Mouse (Mus musculus) E14TG2a.4 (cell line): ENCODE data around the gene Atf4.
A peak's percentile ranks its signal among the peaks of the same experiment; 100 is the strongest.

Experiments
- CTCF ChIP-seq: conservative IDR thresholded peaks from 2 replicates; pipeline ENCODE4 v1.5.1; 2014; ENCODE audit warnings: low read length
- POU5F1 ChIP-seq: IDR thresholded peaks from 2 replicates; pipeline ENCODE4 v1.6.1; 2014; ENCODE audit warnings: low read length, borderline replicate concordance

DNA sequence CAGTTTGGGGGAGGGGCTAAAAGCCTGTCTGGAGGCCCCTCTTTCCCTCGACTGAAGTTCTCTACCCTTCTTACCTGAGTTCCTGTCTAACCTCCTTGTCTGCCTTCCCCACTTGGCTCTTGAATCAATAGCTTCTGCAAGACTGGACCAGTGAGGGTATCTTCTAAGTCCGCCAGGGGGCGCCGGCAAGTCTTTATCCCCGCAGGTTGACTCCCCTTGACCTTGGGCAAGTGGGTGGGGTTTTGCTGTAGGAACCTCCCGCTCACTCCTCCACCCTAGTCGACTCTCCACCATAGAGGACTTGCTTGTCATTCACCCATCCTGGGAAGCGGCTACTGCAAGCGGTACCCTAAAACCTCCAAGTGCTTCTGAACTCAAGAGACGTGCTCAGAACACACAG is 34.5 kb downstream of the Atf4 start:
- peak; percentile 76 for TF ChIP-seq CTCF
- TF ChIP-seq POU5F1, result no peak
